ENCODE assay signal across 21 mouse cellular contexts in genomic region chr13:69034621-69035020, GRCm38 (mm10). TPM values are rescaled to one million over a fixed set of nuclear protein-coding genes. Genes with fewer than 3 reads are reported as not detected.
"Had no signal": no experiment of that assay in that cellular context is flagged by ENCODE, and none has a peak within 500 bp of the region (broad histone marks: within the 10 kb centered on the region; RNA-seq: fewer than 3 reads in every experiment).

No protein-coding gene starts in this region.

- H3K4me1 ChIP-seq: liver, embryonic 13.5 days; liver, embryonic 15.5 days; midbrain, embryonic 10.5 days; midbrain, embryonic 12.5 days; neural tube, embryonic 13.5 days; neural tube, embryonic 15.5 days had no signal

- H3K9ac ChIP-seq: liver, embryonic 13.5 days; liver, embryonic 15.5 days; liver, postnatal 0 days; midbrain, embryonic 12.5 days; neural tube, embryonic 13.5 days; neural tube, embryonic 15.5 days had no signal

- H3K27me3 ChIP-seq: liver, embryonic 13.5 days; liver, embryonic 15.5 days; midbrain, embryonic 12.5 days; neural tube, embryonic 13.5 days; neural tube, embryonic 15.5 days had no signal

- H3K27ac ChIP-seq: liver, embryonic 13.5 days; liver, embryonic 15.5 days; midbrain, embryonic 10.5 days; midbrain, embryonic 12.5 days; neural tube, embryonic 13.5 days; neural tube, embryonic 15.5 days had no signal

- H3K36me3 ChIP-seq: liver, embryonic 13.5 days; liver, embryonic 15.5 days; midbrain, embryonic 10.5 days; midbrain, embryonic 12.5 days; neural tube, embryonic 13.5 days; neural tube, embryonic 15.5 days had no signal

- ATAC-seq: liver, postnatal 0 days; midbrain, embryonic 16.5 days had no signal

- DNase-seq: liver; liver, embryonic 13.5 days; liver, postnatal 0 days; midbrain, embryonic 14.5 days; retina, postnatal 1 day; right cerebral cortex, adult 18-20 months; right cerebral cortex, postnatal 25 days; right cerebral cortex, postnatal 4 days; spleen, adult 18-20 months; thymus, adult 18-20 months; thymus, postnatal 14 days; thymus, postnatal 36 days had no signal

- H3K4me2 ChIP-seq: liver, embryonic 11.5 days; liver, embryonic 13.5 days; liver, embryonic 15.5 days; midbrain, embryonic 12.5 days; neural tube, embryonic 13.5 days; neural tube, embryonic 15.5 days had no signal

- H3K4me3 ChIP-seq: liver, embryonic 13.5 days; liver, embryonic 15.5 days; midbrain, embryonic 10.5 days; midbrain, embryonic 12.5 days; myocyte; neural tube, embryonic 13.5 days; neural tube, embryonic 15.5 days had no signal

- H3K9me3 ChIP-seq: liver, embryonic 13.5 days; liver, embryonic 15.5 days; midbrain, embryonic 10.5 days; midbrain, embryonic 12.5 days; neural tube, embryonic 13.5 days; neural tube, embryonic 15.5 days had no signal

RNA-seq across cellular contexts. Expression of gene Adcy2, which starts 35.3 kb away (rescaled TPM):
- total RNA-seq: megakaryocyte-erythroid progenitor cell, adult 5-6 weeks had no signal
- polyA plus RNA-seq: myocyte had no signal
